19 mouse cellular contexts compared by ENCODE assay signal in the genomic region with DNA sequence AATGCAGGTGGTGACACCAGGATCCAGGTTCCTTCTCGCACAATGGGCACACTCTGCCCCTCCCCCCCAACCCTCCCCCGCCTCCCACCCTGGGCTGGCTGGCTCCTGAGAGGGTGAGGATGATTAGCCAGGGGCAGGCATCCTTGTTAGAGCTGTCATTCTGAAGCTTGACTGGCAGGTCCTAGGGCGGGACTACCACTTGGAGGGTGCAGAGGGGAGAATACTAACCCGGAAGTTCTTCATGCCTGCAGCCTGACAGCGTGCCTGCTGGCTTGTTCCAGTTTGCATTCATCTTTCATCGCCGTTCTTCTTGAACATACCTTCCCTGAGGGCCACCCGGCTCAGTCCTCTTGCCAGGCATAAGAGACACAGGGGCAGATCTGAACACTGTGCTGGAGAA.
DNase-seq lines count a peak whose midpoint lies in the region; ATAC-seq and TF ChIP-seq lines count a peak whose summit lies in the region.
"Had no signal": no experiment of that assay in that cellular context is flagged by ENCODE, and none has a peak within 500 bp of the region (broad histone marks: within the 10 kb centered on the region; RNA-seq: fewer than 3 reads in every experiment).

No protein-coding gene starts in this region.

- H3K4me1 ChIP-seq in midbrain, embryonic 10.5 days, result peaks cover 66% of the 10 kb centered on the region
- peaks cover 18% of the 10 kb centered on the region; the same call in 1 of the 2 replicates for H3K4me1 ChIP-seq in midbrain, postnatal 0 days (ENCODE audit: insufficient read depth, low read length)
- H3K4me1 ChIP-seq in forebrain, embryonic 15.5 days, result peaks cover 91% of the 10 kb centered on the region
- no peaks in the 10 kb centered on the region for H3K4me1 ChIP-seq in thymus, adult 2 months (replicated peaks; ENCODE audit: control insufficient read depth, insufficient read depth, low read length)
- H3K4me1 ChIP-seq: limb, embryonic 13.5 days had no signal

- H3K36me3 ChIP-seq in midbrain, embryonic 10.5 days, result no peaks in the 10 kb centered on the region
- H3K36me3 ChIP-seq in midbrain, postnatal 0 days (ENCODE audit: insufficient read depth, low read length), result no peaks in the 10 kb centered on the region
- no peaks in the 10 kb centered on the region for H3K36me3 ChIP-seq in forebrain, embryonic 15.5 days
- no peaks in the 10 kb centered on the region for H3K36me3 ChIP-seq in thymus, adult 2 months (ENCODE audit: control insufficient read depth, insufficient read depth, low read length)
- H3K36me3 ChIP-seq: embryonic facial prominence, embryonic 13.5 days; G1E; hindbrain, embryonic 12.5 days; limb, embryonic 13.5 days had no signal

- peak; percentile 33 for DNase-seq in midbrain, embryonic 10.5 days (ENCODE audit: low spot score)
- DNase-seq in midbrain, postnatal 0 days (ENCODE audit: low spot score), result no peak
- DNase-seq in embryo, embryonic 9.5 days (ENCODE audit: extremely low spot score), result peak; percentile 39
- peak; percentile 72 for DNase-seq in retina, postnatal 1 day
- no peak for DNase-seq in right cerebral cortex, postnatal 14 days
- DNase-seq in thymus, adult 2 months, result no peak
- DNase-seq: cerebellum, postnatal 14 days; heart, adult 18-20 months; right cerebral cortex, postnatal 25 days; thymus, postnatal 25 days had no signal

- peaks cover 22% of the 10 kb centered on the region for H3K27me3 ChIP-seq in midbrain, embryonic 10.5 days (ENCODE audit: low read depth, poor library complexity, severe bottlenecking)
- H3K27me3 ChIP-seq in midbrain, postnatal 0 days (ENCODE audit: insufficient read depth, low read length), result 0 out of 2 replicates have a peak, but pooled peaks cover 4% of the 10 kb centered on the region
- H3K27me3 ChIP-seq in forebrain, embryonic 15.5 days, result no peaks in the 10 kb centered on the region
- no peaks in the 10 kb centered on the region for H3K27me3 ChIP-seq in thymus, adult 2 months (ENCODE audit: control insufficient read depth, insufficient read depth, low read length)

- no peak for ATAC-seq in midbrain, postnatal 0 days (ENCODE audit: low FRiP score)
- no peak for ATAC-seq in forebrain, embryonic 15.5 days (replicated peaks)
- ATAC-seq: intestine, embryonic 16.5 days; lung, postnatal 0 days had no signal

- H3K4me2 ChIP-seq in midbrain, postnatal 0 days (ENCODE audit: low read depth, low read length, poor library complexity, severe bottlenecking), result no peak overlapping the region
- no peak overlapping the region for H3K4me2 ChIP-seq in forebrain, embryonic 15.5 days (replicated peaks)
- H3K4me2 ChIP-seq: embryonic facial prominence, embryonic 13.5 days; hindbrain, embryonic 12.5 days; limb, embryonic 13.5 days had no signal

- H3K4me3 ChIP-seq in midbrain, embryonic 10.5 days, result no peak overlapping the region
- H3K4me3 ChIP-seq in midbrain, postnatal 0 days (ENCODE audit: low read depth, low read length), result no peak overlapping the region
- H3K4me3 ChIP-seq in forebrain, embryonic 15.5 days, result no peak overlapping the region
- no peak overlapping the region for H3K4me3 ChIP-seq in thymus, adult 2 months (ENCODE audit: control insufficient read depth, insufficient read depth, low read length)
- H3K4me3 ChIP-seq: embryonic facial prominence, embryonic 13.5 days; hindbrain, embryonic 12.5 days; limb, embryonic 13.5 days had no signal

- TF ChIP-seq POLR2A in thymus, adult 2 months (IDR thresholded peaks at IDR 0.05; ENCODE audit: control insufficient read depth, extremely low read depth, insufficient read depth, low read length, poor library complexity), result no peak

- no peak overlapping the region for H3K9ac ChIP-seq in midbrain, postnatal 0 days (replicated peaks; ENCODE audit: low read length, poor library complexity, severe bottlenecking)
- no peak overlapping the region for H3K9ac ChIP-seq in forebrain, embryonic 15.5 days (replicated peaks)
- H3K9ac ChIP-seq: embryonic facial prominence, embryonic 13.5 days; hindbrain, embryonic 12.5 days; limb, embryonic 13.5 days; liver, embryonic 14.5 days had no signal

- peak overlapping the region; percentile 61 for H3K27ac ChIP-seq in midbrain, embryonic 10.5 days (replicated peaks)
- H3K27ac ChIP-seq in midbrain, postnatal 0 days (ENCODE audit: low read depth, low read length), result no peak overlapping the region
- H3K27ac ChIP-seq in forebrain, embryonic 15.5 days (replicated peaks), result peak overlapping the region; percentile 92
- no peak overlapping the region for H3K27ac ChIP-seq in thymus, adult 2 months (ENCODE audit: control insufficient read depth, insufficient read depth, low read length)
- H3K27ac ChIP-seq: embryonic facial prominence, embryonic 13.5 days; hindbrain, embryonic 12.5 days; kidney, postnatal 0 days; limb, embryonic 13.5 days; liver, embryonic 14.5 days had no signal

- 35% methylated on average over 8 of the region's 8 CpGs for WGBS in midbrain, embryonic 10.5 days
- WGBS in midbrain, postnatal 0 days, result 30% methylated on average over 6 of the region's 8 CpGs
- 35% methylated on average over 8 of the region's 8 CpGs for WGBS in forebrain, embryonic 15.5 days
- WGBS in thymus, adult 2 months, result 55% methylated on average over 8 of the region's 8 CpGs

- H3K9me3 ChIP-seq in midbrain, embryonic 10.5 days (replicated peaks), result no peaks in the 10 kb centered on the region
- no peaks in the 10 kb centered on the region for H3K9me3 ChIP-seq in midbrain, postnatal 0 days (ENCODE audit: low read length)
- H3K9me3 ChIP-seq in forebrain, embryonic 15.5 days, result no peaks in the 10 kb centered on the region
- H3K9me3 ChIP-seq: embryonic facial prominence, embryonic 13.5 days; hindbrain, embryonic 12.5 days; limb, embryonic 13.5 days had no signal

- no peak for TF ChIP-seq CTCF in midbrain, postnatal 0 days (IDR thresholded peaks at IDR 0.05)
- TF ChIP-seq CTCF in thymus, adult 2 months (IDR thresholded peaks at IDR 0.05; ENCODE audit: borderline replicate concordance, control insufficient read depth, extremely low read depth, insufficient read depth, low read length, poor library complexity), result no peak

Comparison
In these comparisons a context has a peak if more than half of its experiments do, and no peak if none do; other contexts are left out.
1. DNase-seq: peak in midbrain, embryonic 10.5 days (single experiment), embryo, embryonic 9.5 days (single experiment) and retina, postnatal 1 day (single experiment); none in midbrain, postnatal 0 days (single experiment), right cerebral cortex, postnatal 14 days (single experiment) and thymus, adult 2 months (single experiment).
2. H3K27ac ChIP-seq: peak in midbrain, embryonic 10.5 days (single experiment) and forebrain, embryonic 15.5 days (single experiment); none in midbrain, postnatal 0 days (single experiment) and thymus, adult 2 months (single experiment).